Mouse (Mus musculus) small intestine, adult 10 weeks (tissue): ENCODE data around the gene Rubcn. TPM values are rescaled to one million over a fixed set of nuclear protein-coding genes. Genes with fewer than 3 reads are reported as not detected.

Experiments used
- polyA plus RNA-seq: library from polyadenylated mRNA; stranded (reverse); fragments of 350-450 nt; fragmentation: Illumina TruSeq; extraction: RNeasy Lipid Tissue Mini Kit (QIAGEN cat#74804); gene quantifications from one replicate; pipeline ENCODE4 v1.2.3, GENCODE M21; 2014; ENCODE audit warnings: low replicate concordance

Rubcn gene
- 10.1 TPM for polyA plus RNA-seq

DNA sequence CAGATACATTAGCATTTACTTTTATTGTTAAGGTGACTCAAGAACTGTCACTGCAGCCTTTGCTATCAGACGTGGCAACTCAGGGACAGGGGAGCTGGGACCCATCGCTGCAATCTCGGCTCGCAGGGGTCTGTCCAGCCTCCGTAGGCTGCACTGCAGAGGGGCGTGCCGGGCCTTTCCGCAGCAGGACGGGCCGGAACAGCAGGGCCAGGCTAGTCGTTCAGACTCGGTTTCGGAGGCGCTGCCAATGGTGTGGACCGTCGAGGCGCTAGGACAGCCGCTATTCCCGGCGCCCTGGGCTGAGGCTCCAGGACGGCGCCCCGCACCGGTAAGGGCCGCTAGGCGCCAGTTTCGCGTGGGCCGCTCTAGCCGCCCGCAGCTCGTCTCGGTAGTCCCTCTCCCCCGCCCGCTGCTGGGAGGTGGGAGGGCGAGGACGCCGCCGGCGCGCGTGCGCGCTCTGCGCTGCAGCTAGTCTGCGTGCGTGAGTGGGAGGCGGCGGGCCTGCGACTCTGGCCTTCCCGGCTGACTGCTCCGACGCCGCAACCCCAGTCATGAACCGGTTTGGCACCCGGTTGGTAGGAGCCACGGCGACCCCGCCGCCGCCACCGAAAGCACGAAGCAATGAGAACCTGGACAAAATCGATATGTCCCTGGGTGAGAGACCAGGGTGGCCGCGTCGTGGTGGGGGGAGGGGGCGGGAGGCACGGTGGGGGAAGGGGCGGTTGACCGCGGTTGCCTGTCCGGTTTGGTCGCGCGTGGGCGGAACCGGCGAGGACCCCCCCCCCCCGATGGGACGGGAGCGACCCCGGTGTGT lies at the start of gene Rubcn, which contains the start of gene Fyttd1:
Gene Rubcn, minus strand, starts transcription at position 424 of the 814 bp plus-strand sequence.
Gene Fyttd1, plus strand, starts transcription at position 158 of the 814 bp plus-strand sequence.

DNA sequence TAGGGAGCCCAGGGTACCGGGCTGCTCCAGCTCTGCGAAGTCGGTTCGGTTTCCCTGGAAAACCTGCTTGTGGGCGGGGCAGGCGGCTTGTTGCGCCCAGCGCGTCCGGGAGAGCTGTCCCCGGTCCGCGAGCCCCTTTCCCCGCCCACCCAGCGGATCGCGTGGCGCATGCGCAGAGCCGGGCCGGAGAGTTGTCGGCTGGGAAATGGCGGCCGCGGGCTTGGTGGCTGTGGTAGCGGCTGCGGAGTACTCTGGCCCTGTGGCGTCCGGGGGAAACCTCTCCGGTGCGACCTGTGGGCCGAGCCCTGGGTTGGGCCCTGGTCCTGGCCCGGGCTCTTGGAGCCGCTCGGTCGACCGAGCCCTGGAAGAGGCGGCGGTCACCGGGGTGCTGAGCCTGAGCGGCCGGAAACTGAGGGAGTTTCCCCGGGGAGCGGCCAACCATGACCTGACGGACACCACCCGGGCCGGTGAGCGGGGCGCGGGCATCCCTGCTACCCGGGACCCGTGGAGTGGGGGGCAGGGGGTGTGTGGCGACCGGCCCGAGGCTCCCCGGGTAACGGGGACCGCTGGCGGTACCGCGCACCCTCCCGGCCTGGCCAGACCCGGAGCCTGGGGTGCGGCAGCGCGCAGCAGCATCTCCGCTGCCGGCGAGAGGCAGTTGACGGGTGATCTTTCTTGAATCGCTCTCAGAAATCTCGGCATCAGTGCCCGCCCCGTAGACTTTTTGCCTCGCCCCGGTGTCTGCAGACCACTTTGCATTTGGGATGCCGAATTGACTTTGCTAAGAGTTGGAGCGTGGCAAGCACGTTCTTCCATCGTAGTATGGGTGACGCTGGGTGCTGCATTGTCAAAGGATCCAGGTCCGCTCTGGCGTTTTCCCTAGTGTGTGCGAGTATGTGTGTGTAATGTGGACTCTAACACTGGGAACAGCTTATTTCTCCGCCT lies 36.6 kb upstream of the Rubcn start, which contains the start of gene Lrch3:
Gene Lrch3, plus strand, starts transcription at position 164 of the 945 bp plus-strand sequence.

DNA sequence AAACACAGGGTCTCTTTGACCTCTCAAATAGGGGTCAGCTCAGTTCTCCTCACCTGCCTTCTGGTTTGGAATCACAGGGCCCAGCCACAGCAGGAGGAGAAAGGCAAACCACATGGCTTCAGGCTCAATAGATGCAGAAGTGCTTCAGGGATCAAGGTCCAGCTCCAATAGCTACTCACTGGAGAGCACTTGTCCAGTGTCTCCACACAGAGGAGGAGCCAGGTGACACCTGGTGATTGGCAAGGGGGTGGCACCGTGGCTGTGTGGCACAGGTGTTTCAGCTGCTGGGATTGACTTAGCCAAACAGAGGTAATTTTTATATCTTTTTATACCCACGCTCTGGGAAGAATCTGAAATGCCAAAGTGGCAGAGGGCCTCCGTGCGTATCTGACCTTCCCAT lies 67.2 kb downstream of the Rubcn start, which contains the start of gene Smbd1:
Gene Smbd1, minus strand, starts transcription at position 157 of the 400 bp plus-strand sequence.

DNA sequence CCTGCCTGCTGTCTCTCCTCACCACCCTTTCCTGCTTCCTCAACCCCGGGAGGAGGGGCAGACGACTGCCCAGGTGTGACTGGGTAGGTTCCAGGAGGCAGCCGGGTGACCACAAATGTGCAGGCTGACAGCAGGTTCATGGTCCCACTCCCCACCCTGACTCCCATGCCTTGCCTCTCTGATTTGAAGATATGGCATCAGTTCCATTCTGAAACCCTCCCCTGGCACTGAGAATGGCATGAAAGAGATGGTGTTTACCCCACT lies 80.2 kb downstream of the Rubcn start, which contains the start of gene Muc20:
Gene Muc20, minus strand, starts transcription at position 10 of the 264 bp plus-strand sequence.

Other genes with a start within 250 kb of the Rubcn start
- 0.37 TPM for gene Tnk2, start 233.9 kb downstream of the Rubcn start, polyA plus RNA-seq
- 12.5 TPM for gene Muc4, start 141.9 kb downstream of the Rubcn start, polyA plus RNA-seq
- not detected for gene Muc20, start 80.3 kb downstream of the Rubcn start, polyA plus RNA-seq
- not detected for gene Smbd1, start 67.3 kb downstream of the Rubcn start, polyA plus RNA-seq
- gene Fyttd1, start 266 bp downstream of the Rubcn start, polyA plus RNA-seq = 86.4 TPM
- gene Lrch3, start 36.3 kb upstream of the Rubcn start, polyA plus RNA-seq = 19.9 TPM
- gene Iqcg, start 178.5 kb upstream of the Rubcn start, polyA plus RNA-seq = 1.5 TPM
- gene Rpl35a, start 178.7 kb upstream of the Rubcn start, polyA plus RNA-seq = 539 TPM
- 1.5 TPM for gene Lmln, start 184.8 kb upstream of the Rubcn start, polyA plus RNA-seq